Mouse (Mus musculus) embryonic facial prominence, embryonic 10.5 days (tissue): ENCODE measurements around the gene Hnrnph3. TPM values are rescaled to one million over a fixed set of nuclear protein-coding genes. Genes with fewer than 3 reads are reported as not detected.

ENCODE experiments used
- DNase-seq: peaks from one replicate; pipeline ENCODE4 v3.0.0-alpha.2; 2017; ENCODE audit warnings: low spot score
- H3K27ac ChIP-seq: fragments of 300-500 bp; sonication (generic); replicated peaks from 2 replicates; pipeline ENCODE4 v1.5.1; 2016; ENCODE audit warnings: mild to moderate bottlenecking
- H3K27me3 ChIP-seq: fragments of 300-500 bp; sonication (generic); replicated peaks from 2 replicates; pipeline ENCODE4 v1.6.1; 2016; ENCODE audit warnings: low read depth, mild to moderate bottlenecking; ENCODE audit not compliant: poor library complexity, severe bottlenecking
- H3K36me3 ChIP-seq: fragments of 300-500 bp; sonication (generic); replicated peaks from 2 replicates; pipeline ENCODE4 v1.6.1; 2016; ENCODE audit warnings: mild to moderate bottlenecking, moderate library complexity
- H3K4me1 ChIP-seq: fragments of 300-500 bp; sonication (generic); 2 replicates; pipeline ENCODE4 v1.6.1; 2016
- H3K4me3 ChIP-seq: fragments of 300-500 bp; sonication (generic); 2 replicates; pipeline ENCODE4 v1.5.1; 2016; ENCODE audit warnings: mild to moderate bottlenecking, moderate library complexity
- H3K9me3 ChIP-seq: fragments of 300-500 bp; sonication (generic); 2 replicates; pipeline ENCODE4 v1.6.1; 2016; ENCODE audit warnings: mild to moderate bottlenecking
- WGBS: fragments of 180-500 bp; shearing (Covaris S2); methylation state at CpG from one replicate; pipeline ENCODE4 v1.1.7; 2016; 5-methylcytosine and 5-hydroxymethylcytosine counted together
- polyA plus RNA-seq: library from polyadenylated mRNA; unstranded; fragments of >200 nt; fragmentation: Nextera tagmentation; extraction: Ambion mirVana; gene quantifications from 2 replicates; pipeline ENCODE4 v1.2.1, GENCODE M21; 2016

Hnrnph3 gene
- polyA plus RNA-seq, 1 experiment from 2014 or later = 180 TPM

DNA sequence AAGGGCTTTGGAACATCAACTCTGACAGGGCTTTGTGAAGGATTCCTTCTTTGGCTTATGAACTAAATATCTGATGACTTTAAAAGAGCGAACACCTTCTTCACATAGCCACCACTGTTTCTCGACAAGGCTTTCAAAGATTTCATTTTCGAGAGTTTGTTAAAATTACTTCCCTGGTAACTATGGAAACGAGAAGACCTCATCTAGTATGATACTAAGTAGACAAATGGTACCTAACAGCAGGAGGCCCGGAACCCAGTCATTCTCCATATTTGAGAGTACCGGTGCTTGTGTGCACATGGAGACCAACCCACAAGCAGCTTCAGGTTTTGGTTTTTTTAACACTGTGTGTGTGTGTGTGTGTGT lies 2.8 kb upstream of the Hnrnph3 start:
- peak overlapping the region; percentile 100 for H3K27ac ChIP-seq
- H3K4me1 ChIP-seq = peaks cover 34% of the 10 kb centered on the region
- H3K4me3 ChIP-seq = no peak overlapping the region; the same call in 1 of the 2 replicates
- no peaks in the 10 kb centered on the region for H3K36me3 ChIP-seq
- no peaks in the 10 kb centered on the region for H3K27me3 ChIP-seq
- DNase-seq = no peak
- WGBS = 75% methylated on average over 6 of the region's 6 CpGs
- no peaks in the 10 kb centered on the region for H3K9me3 ChIP-seq

DNA sequence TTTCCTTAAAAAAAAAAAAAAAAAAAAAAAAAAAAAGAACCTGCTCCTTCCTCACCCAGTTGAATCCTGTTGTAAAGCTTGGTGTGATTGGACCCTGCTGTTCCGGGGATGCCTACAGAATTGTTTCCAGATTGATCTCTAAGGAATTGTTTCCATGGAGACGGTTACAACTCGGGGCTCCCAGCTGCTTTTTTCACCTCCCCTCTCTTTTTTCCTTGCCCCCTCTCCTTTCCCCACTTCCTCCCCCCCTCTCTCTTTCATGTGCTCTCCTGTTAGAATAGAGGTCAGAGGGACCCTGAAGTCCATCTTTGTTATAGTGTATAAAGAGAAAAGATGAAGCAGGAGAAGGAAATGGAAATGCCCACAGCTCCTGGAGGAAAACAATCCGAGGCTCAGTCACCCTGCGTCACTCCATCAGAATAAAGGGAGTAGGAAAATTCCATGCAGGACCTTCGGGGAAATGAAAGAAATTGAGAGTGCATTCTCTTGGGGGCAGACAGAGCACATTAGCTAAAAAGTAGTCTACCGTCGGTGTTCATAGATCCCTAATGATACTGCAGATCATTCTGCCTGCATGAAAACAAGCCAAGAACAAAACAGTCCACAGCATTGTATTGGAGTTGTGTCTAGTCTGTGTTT lies 2.3 kb upstream of the Hnrnph3 start:
- peaks cover 39% of the 10 kb centered on the region for H3K4me1 ChIP-seq
- H3K36me3 ChIP-seq = no peaks in the 10 kb centered on the region
- peak overlapping the region; percentile 33 for H3K4me3 ChIP-seq
- no peaks in the 10 kb centered on the region for H3K9me3 ChIP-seq
- peak; percentile 58 for DNase-seq
- no peaks in the 10 kb centered on the region for H3K27me3 ChIP-seq
- 21% methylated on average over 8 of the region's 8 CpGs for WGBS
- H3K27ac ChIP-seq = peak overlapping the region; percentile 100

DNA sequence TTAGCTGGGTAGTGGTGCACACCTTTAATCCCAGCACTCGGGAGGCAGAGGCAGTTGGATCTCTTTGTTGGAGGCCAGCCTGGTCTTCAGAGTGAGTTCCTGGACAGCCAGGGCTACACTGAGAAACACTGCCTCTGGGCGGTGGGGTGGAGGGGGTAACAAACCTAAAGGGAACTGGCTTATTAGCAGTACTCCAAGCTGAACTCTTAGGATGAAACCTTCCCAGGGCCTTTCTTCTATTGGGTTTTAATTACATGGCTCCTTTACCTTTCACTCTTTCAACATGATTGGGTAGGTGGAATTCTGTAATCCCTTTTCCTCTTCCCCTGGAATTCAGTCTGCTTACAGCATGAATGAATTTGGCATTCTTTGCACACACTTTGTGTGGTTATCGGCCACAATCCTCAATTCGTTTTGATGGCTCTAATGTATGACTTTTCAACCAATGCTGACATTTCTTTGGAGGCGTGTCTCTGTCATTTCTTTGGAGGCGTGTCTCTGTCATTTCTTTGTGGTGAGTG lies 1.5 kb upstream of the Hnrnph3 start:
- no peaks in the 10 kb centered on the region for H3K9me3 ChIP-seq
- peak overlapping the region; percentile 98 for H3K4me3 ChIP-seq
- H3K27me3 ChIP-seq = no peaks in the 10 kb centered on the region
- H3K4me1 ChIP-seq = peaks cover 46% of the 10 kb centered on the region
- peak overlapping the region; percentile 100 for H3K27ac ChIP-seq
- DNase-seq = peak; percentile 50
- H3K36me3 ChIP-seq = no peaks in the 10 kb centered on the region
- 35% methylated on average over 6 of the region's 6 CpGs for WGBS

DNA sequence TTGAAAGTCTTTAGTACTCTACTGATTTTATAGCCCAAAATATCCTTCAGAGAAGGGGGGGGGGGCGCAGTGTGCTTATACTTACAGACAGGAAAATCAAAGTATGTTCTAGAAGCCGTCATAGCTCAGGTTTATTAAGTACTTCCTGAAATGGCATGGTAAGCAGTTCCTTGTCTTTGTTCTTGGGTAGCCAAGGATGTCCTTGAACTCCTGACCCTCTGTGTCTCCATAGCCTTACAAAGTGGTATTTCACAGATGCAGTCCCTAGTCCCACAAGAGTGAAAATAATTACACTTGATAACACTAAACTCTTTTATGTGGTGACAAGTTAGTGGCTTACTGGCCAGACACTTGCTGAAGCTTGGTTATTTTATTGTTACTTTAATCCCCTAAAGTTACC lies 999 bp upstream of the Hnrnph3 start:
- WGBS = 43% methylated on average over 2 of the region's 2 CpGs
- Histone ChIP-seq H3K27ac (peak overlapping the region; percentile 100), H3K36me3 (no peaks in the 10 kb centered on the region), H3K9me3 (no peaks in the 10 kb centered on the region), H3K4me3 (peak overlapping the region; percentile 98), H3K4me1 (peaks cover 51% of the 10 kb centered on the region), H3K27me3 (no peaks in the 10 kb centered on the region)
- peak; percentile 18 for DNase-seq

DNA sequence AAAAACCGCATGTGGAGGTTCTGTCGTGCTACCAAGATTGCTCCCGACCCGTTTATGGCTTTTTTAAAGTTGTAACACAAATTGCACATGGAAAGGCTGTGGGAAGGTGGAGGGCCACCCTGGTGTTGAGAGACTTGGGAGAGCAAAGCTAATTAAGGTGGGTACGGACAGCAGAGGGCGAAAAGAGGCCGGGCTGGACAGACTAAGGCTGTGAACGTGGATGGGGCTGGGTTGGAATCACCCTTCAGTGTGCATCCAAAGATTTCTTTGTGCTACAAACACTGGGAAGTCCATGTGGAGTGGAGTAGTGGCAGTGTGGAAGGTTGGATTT lies 528 bp upstream of the Hnrnph3 start:
- H3K36me3 ChIP-seq = peaks cover under 1% of the 10 kb centered on the region; the same call in 1 of the 2 replicates
- peak; percentile 74 for DNase-seq
- H3K4me3 ChIP-seq = peak overlapping the region; percentile 98
- peaks cover 51% of the 10 kb centered on the region for H3K4me1 ChIP-seq
- no peaks in the 10 kb centered on the region for H3K27me3 ChIP-seq
- H3K27ac ChIP-seq = peak overlapping the region; percentile 100
- WGBS = under 1% methylated on average over 8 of the region's 8 CpGs
- H3K9me3 ChIP-seq = no peaks in the 10 kb centered on the region

DNA sequence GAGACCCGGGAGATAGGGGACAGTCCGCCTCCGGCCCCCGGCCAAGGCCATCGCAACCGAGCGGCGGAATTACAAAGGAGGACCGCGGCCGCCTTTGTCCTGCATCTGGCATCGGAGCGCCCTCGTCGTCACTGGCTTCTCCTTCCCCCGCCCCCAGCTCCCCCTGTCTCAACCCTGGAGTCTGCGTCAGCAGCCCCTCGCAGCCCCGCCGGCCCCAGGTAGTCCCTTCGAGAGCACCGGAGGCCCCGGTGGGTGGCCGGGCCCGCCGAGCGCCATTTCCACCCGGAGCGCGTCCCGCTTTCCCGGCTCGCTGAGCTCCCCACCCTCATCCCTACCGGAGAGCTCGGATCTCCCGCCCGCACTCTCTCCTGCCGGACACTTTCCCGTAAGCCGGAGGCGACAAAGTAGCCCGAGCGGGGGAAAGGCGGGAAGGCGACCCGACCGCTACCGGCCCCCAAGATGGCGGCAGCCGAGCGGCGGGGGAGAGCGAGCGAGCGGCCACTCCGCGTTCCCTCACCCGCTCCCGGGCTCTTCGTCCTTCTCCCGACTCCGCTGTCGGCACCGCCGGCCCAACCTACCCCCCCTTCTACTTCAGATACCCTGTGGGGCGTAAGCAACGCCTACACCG lies 782 bp downstream of the Hnrnph3 start:
- peak overlapping the region; percentile 100 for H3K27ac ChIP-seq
- H3K27me3 ChIP-seq = no peaks in the 10 kb centered on the region
- H3K4me3 ChIP-seq = peak overlapping the region; percentile 98
- peaks cover 12% of the 10 kb centered on the region for H3K36me3 ChIP-seq
- DNase-seq = peak; percentile 80
- no peaks in the 10 kb centered on the region for H3K9me3 ChIP-seq
- peaks cover 46% of the 10 kb centered on the region for H3K4me1 ChIP-seq
- WGBS = under 1% methylated on average over 68 of the region's 68 CpGs

DNA sequence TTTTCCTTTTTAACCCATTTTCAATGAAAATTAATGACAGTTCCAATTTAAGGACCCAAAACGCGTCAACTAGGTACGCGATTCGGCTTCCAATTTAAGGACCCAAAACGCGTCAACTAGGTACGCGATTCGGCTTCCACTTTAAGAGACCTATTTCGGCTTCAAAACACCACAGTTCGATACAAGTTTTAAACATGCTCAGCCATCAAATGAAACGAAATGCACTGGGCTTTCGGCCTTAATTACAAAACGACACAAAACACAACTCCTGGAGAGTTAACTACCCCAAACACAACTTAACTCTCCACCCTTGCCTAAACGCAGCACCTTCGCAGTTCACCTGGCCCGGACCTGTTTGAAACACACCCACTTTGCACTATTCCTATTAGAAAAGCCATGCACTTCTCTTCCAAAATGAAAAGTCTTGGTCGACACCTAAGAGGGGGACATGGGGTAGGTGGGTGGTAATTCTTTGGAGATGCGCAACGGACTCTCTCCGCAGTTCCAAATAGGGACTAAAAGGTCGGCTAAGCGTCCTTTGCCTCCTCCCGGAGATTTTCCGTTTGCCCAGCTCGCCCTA lies 1.4 kb downstream of the Hnrnph3 start:
- no peak for DNase-seq
- Histone ChIP-seq H3K4me1 (peaks cover 46% of the 10 kb centered on the region), H3K36me3 (peaks cover 17% of the 10 kb centered on the region), H3K4me3 (peak overlapping the region; percentile 98), H3K27ac (peak overlapping the region; percentile 100), H3K9me3 (no peaks in the 10 kb centered on the region), H3K27me3 (no peaks in the 10 kb centered on the region)
- WGBS = under 1% methylated on average over 27 of the region's 27 CpGs

DNA sequence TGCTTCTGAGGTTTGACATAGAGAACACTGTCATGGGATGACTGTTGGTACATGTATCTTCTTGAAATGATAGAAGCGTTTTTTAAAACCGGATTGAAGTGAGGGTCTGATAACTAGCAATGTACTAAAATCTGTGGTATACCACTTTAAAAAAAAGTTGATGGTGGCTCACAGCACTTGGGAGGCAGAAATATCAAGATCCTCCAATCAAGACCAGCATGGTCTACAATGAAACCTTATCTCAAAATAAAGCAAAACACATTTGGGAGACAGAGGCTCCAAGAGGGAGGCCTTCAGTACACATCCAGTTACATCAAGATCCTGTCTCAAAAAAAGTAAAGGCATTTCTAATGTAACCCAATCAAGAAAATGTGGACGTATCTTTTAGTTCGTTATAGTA lies 2.3 kb downstream of the Hnrnph3 start:
- no peak overlapping the region for H3K27ac ChIP-seq
- WGBS = 62% methylated on average over 4 of the region's 4 CpGs
- no peaks in the 10 kb centered on the region for H3K9me3 ChIP-seq
- no peaks in the 10 kb centered on the region for H3K27me3 ChIP-seq
- peaks cover 38% of the 10 kb centered on the region for H3K4me1 ChIP-seq
- no peak for DNase-seq
- peaks cover 26% of the 10 kb centered on the region for H3K36me3 ChIP-seq
- peak overlapping the region; percentile 98 for H3K4me3 ChIP-seq

DNA sequence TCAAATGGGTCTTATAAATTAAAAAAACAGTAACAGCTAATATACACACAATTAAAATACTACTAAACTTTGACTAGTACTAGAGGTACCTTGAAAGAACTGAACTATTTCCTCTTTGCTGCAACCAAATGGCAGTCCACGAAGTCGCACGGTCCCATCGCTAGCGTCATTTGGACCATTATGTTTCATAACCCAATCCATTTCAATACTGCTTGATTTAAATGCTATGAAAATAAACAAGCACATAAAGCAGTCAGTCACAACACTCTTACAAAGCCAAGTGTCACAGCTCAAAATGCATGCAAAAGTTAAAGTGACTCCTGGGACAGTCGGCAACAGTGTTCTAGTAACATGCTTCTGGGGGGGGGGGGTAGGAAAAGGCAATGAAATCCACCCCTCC lies 4.7 kb downstream of the Hnrnph3 start:
- H3K27ac ChIP-seq = no peak overlapping the region
- DNase-seq = no peak
- no peak overlapping the region for H3K4me3 ChIP-seq
- WGBS = 92% methylated on average over 6 of the region's 6 CpGs
- H3K27me3 ChIP-seq = no peaks in the 10 kb centered on the region
- peaks cover 21% of the 10 kb centered on the region for H3K4me1 ChIP-seq
- H3K9me3 ChIP-seq = no peaks in the 10 kb centered on the region
- peaks cover 50% of the 10 kb centered on the region for H3K36me3 ChIP-seq

DNA sequence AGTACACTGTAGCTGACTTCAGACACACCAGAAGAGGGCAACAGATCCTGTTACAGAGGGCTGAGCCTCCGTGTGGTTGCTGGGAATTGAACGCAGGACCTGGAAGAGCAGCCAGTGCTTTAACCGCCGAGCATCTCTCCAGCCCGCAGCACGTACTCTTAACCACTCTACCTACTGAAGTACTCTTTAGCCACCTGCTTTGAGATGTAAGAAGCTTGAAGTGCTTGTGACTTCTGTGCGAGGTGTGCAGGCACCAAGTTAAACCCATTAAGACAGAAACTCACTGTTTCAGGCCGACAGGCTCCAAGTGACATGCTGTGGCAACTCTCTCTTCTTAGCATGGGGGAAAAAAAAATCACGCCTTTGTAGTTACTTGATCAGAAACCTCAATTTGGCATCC lies 9.8 kb downstream of the Hnrnph3 start:
- H3K27ac ChIP-seq = no peak overlapping the region
- no peaks in the 10 kb centered on the region for H3K27me3 ChIP-seq
- DNase-seq = no peak
- H3K36me3 ChIP-seq = peaks cover 95% of the 10 kb centered on the region
- no peaks in the 10 kb centered on the region for H3K9me3 ChIP-seq
- WGBS = 87% methylated on average over 9 of the region's 9 CpGs
- no peaks in the 10 kb centered on the region for H3K4me1 ChIP-seq
- no peak overlapping the region for H3K4me3 ChIP-seq

DNA sequence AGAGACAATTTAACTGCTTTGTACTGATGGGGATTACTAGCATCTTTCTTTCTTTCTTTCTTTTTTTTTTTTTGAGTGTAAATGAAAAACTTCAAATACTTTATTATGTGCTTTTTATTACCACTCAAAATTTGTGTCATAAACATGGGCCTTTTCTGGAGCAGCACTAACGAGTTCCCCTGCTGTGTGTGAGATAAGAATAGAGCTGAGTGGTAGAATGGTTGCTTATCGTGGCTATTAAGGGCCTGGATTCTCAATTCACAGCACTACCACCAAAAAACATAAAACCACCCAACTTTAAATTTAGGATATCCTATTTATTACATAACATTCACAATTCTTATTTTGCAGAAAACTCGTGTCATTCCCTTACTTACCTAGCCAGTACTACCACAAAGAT lies 10.5 kb downstream of the Hnrnph3 start:
- H3K27ac ChIP-seq = no peak overlapping the region
- no peak overlapping the region for H3K4me3 ChIP-seq
- 86% methylated on average over 3 of the region's 3 CpGs for WGBS
- no peaks in the 10 kb centered on the region for H3K27me3 ChIP-seq
- H3K9me3 ChIP-seq = no peaks in the 10 kb centered on the region
- peaks cover 95% of the 10 kb centered on the region for H3K36me3 ChIP-seq
- no peak for DNase-seq
- H3K4me1 ChIP-seq = no peaks in the 10 kb centered on the region

DNA sequence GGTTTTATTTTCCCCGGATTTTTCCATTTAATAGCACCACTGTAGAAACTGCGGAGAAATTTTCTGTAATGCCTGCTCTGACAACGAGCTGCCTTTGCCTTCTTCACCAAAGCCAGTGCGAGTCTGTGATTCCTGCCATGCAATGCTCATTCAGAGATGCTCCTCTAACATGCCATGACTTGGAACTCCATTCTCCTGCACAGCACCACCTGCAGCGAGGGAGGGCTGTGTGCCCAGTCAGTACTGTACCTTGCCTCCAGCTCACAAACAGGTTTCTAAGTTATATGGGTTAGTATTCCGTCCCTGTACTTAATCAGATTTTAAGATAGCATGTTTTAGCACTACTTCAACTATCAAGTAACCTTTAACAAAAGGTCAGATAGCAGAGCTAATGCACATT lies 12.5 kb downstream of the Hnrnph3 start:
- Histone ChIP-seq H3K4me3 (no peak overlapping the region), H3K27me3 (no peaks in the 10 kb centered on the region), H3K36me3 (peaks cover 98% of the 10 kb centered on the region), H3K4me1 (no peaks in the 10 kb centered on the region), H3K9me3 (no peaks in the 10 kb centered on the region), H3K27ac (no peak overlapping the region)
- DNase-seq = no peak
- WGBS = 91% methylated on average over 6 of the region's 6 CpGs

DNA sequence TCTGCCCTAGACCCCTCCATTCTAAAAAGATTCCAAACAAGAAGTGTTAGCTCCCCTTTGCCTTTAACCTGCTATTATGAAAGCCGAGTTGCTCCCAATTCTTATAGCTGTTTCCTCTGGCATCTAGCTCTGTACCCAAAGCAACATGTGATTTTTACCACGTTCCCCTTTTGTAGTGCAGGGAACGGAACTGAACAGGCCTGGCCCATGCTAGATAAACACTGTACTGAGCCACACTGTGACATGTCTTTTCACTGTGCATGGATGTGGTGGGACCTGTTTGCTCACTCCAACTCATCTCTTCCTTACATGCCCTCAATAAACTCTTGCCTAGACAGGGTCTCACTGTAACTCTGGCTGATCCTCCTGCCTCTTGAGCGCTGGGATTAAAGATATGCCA lies 13.7 kb downstream of the Hnrnph3 start:
- Histone ChIP-seq H3K4me1 (no peaks in the 10 kb centered on the region), H3K36me3 (peaks cover 98% of the 10 kb centered on the region), H3K27ac (no peak overlapping the region), H3K4me3 (no peak overlapping the region), H3K9me3 (no peaks in the 10 kb centered on the region), H3K27me3 (no peaks in the 10 kb centered on the region)
- 86% methylated on average over 4 of the region's 4 CpGs for WGBS
- DNase-seq = no peak
